Mouse (Mus musculus) adrenal gland, postnatal 36 days (tissue): ENCODE results near the gene Atp8b5. TPM values are rescaled to one million over a fixed set of nuclear protein-coding genes. Genes with fewer than 3 reads are reported as not detected.

Source experiments
- DNase-seq, 2 experiments: peaks; one replicate each; pipeline ENCODE4 v3.0.0; 2021; ENCODE audit warnings: mixed read lengths in 1 of 2
- total RNA-seq, 2 experiments: library from RNA; stranded (reverse); gene quantifications; 2 replicates each; pipeline ENCODE4 v1.2.3; 2021

The Atp8b5 gene
- total RNA-seq, 2 experiments from 2014 or later: 0.23 to 0.26 TPM

DNA sequence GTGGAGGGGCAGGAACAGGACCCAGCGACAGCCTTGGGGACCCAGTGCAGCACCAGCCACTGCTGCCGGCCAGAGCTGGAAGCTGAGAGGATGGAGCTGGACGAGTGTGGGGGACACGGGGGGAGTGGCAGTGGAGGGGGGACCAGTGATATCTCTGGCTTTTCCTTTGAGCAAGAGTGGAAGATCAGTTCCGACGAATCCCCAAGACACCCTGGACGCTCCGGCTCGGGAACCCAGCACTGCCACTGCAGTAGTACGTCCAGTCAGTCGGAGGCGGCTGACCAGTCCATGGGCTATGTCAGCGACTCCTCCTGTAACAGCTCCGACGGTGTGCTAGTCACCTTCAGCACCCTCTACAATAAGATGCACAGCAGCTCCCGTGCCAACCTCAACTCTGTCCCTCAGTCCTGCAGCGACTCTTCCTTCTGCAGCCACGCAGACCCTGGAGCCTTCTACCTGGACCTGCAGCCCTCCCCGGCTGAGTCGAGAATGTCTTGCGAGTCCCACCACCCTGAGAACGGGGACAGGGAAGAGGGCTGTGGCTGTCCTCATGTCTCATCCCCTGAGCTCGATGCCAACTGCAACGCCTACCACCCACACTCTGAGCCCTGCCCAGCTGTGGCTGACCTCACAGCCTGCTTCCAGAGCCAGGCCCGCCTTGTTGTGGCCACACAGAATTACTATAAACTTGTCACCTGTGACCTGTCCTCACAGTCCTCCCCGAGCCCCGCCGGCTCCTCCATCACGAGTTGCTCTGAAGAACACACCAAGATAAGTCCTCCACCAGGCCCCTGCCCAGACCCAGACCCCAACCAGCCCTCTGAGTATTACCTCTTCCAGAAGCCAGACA lies 148.5 kb downstream of the Atp8b5 start:
- DNase-seq: no peak

DNA sequence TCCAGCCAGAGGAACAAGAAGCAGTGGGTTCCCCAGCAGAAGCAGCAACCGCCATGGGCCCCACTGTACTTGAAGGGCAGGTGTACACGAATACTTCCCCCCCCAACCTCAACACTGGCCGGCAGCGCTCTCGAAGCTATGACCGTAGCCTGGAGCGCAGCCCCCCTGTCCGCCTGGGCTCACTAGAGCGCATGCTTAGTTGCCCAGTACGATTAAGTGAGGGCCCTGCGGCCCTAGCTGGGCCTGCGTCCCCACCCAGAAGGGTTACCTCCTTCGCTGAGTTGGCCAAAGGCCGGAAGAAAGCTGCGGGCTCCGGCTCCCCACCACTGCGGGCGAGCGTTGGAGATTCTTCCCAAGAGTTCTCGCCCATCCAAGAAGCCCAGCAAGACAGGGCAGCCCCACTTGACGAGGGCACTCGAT lies 149.1 kb downstream of the Atp8b5 start:
- DNase-seq: no peak

GRCm38 (mm10) chr4:43417269-43418062 lies 150.5 kb downstream of the Atp8b5 start:
- no peak for DNase-seq

DNA sequence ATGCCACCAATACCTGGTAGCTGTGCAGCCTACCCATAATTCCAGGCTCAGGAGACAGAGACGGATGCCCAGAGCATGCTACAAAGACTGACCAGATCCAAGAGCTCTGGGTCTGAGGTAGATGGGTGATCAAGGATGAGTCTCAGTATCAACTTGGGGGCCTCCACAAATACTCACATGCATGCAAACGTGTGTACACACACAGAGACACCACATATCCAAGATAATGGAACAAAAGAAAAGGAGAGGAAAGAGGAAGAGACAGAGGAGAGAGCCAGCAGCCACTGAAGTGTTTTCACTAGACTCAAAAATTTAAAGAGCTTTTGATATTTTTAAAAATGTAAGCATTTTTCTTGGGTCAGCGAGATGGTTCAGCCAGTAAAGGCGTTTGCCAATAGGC lies 151.5 kb downstream of the Atp8b5 start:
- DNase-seq: no peak

DNA sequence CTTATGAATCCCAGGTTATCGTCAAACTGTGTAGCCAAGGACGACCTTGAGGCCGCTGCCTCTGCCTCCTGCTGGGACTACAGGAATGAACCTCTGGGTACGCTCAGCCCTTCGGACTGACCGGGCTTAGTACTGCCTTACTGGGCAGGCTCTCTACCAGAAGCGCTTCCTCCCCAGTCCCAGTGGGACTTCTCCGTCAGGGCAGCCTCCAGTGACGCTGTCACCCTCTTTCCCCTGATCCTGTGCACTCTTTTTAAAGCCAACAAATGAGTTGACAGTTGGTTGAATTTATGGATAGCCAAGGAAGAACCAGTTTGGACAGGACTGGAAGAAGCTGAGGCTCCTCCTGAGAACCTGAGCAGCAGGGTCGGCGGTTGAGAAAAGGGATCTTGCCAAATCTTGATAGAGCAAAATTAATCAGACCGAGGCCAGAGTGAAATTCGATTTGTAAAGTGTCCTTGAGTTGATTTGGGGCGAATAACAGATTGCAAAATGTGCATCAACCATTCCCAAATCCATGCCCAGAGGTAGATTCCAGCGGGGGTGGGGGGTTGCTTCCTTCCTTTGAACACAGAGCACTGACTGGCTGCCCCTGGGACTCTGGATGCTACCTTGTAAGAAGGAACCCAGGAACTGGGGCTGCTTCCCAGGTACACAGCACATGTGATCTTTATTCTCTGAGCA lies 152.2 kb downstream of the Atp8b5 start:
- peak; percentile 63 to 74 for DNase-seq

- DNase-seq: no peak
Observed at GRCm38 (mm10) chr4:43419801-43420281, 152.9 kb downstream of the Atp8b5 start.

DNA sequence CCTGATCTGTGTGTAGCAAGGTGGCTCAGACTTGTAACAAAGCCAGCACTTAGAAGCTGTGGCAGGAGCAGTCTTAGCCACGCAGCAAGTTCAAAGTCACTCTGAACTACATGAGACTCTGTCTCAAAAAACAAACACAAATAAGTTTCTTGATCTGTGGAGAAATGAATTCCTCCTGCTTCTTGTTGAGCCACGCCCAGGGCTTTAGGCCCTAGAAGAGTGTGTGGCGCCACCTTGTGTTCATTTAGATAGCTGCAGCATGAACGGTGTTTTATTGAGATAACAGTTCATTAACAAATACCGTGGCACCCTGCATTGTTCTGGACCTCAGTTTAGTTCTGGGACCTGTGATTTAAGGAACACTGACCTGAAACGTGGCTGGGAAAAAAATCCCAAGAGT lies 153.3 kb downstream of the Atp8b5 start:
- DNase-seq: peak; percentile 81 to 82

GRCm38 (mm10) chr4:43421632-43422240 lies 154.8 kb downstream of the Atp8b5 start:
- no peak for DNase-seq

Other genes with a start within 250 kb of the Atp8b5 start
- 10 to 100 TPM; 16.0 to 19.6 TPM for gene Pigo, start 241.3 kb upstream of the Atp8b5 start, total RNA-seq
- 100 to 1,000 TPM; 191 to 261 TPM for gene Stoml2, start 235.4 kb upstream of the Atp8b5 start, total RNA-seq
- gene Fam214b, start 220.9 kb upstream of the Atp8b5 start, total RNA-seq: 10 to 100 TPM; 44.0 to 57.2 TPM
- 10 to 100 TPM; 10.5 to 12.4 TPM for gene Unc13b, start 208.2 kb upstream of the Atp8b5 start, total RNA-seq
- gene Rusc2, start 114.8 kb downstream of the Atp8b5 start, total RNA-seq: 10 to 100 TPM; 37.2 to 50.1 TPM
- under 1 TPM in 1 of 2 experiments, not detected in 1; 0.92 TPM for gene Fam166b, start 162.0 kb downstream of the Atp8b5 start, total RNA-seq
- 10 to 100 TPM; 52.2 to 65.5 TPM for gene Tesk1, start 174.8 kb downstream of the Atp8b5 start, total RNA-seq
- gene Cd72, start 187.5 kb downstream of the Atp8b5 start, total RNA-seq: 1 to 10 TPM; 2.7 to 3.4 TPM
- gene Sit1, start 216.6 kb downstream of the Atp8b5 start, total RNA-seq: not detected
- gene Ccdc107, start 225.7 kb downstream of the Atp8b5 start, total RNA-seq: 10 to 100 TPM; 57.3 to 59.3 TPM
- 1 to 10 TPM; 2.6 to 3.5 TPM for gene Arhgef39, start 232.5 kb downstream of the Atp8b5 start, total RNA-seq
- 1 to 10 TPM in 1 of 2 experiments, under 1 TPM in 1; 0.49 to 1.2 TPM for gene Car9, start 239.8 kb downstream of the Atp8b5 start, total RNA-seq